Mouse (Mus musculus) heart, embryonic 13.5 days (tissue): ENCODE measurements around the gene Usp8. TPM values are rescaled to one million over a fixed set of nuclear protein-coding genes. Genes with fewer than 3 reads are reported as not detected.

ENCODE experiments used
- ATAC-seq: fragments of 200-750 bp; cut with Nextera tagmentation; 2 replicates; pipeline ENCODE4 v1.8.0; 2017; ENCODE audit warnings: moderate TSS enrichment; ENCODE audit not compliant: insufficient number of reproducible peaks, low FRiP score, low TSS enrichment; ENCODE audit errors: extremely low read depth
- H3K27ac ChIP-seq: fragments of 300-500 bp; sonication (generic); replicated peaks from 2 replicates; pipeline ENCODE4 v1.5.1; 2015; ENCODE audit warnings: moderate library complexity, mild to moderate bottlenecking, inconsistent platforms
- H3K27me3 ChIP-seq: fragments of 300-500 bp; sonication (generic); replicated peaks from 2 replicates; pipeline ENCODE4 v1.6.1; 2015; ENCODE audit warnings: mild to moderate bottlenecking, inconsistent platforms
- H3K36me3 ChIP-seq: fragments of 300-500 bp; sonication (generic); 2 replicates; pipeline ENCODE4 v1.6.1; 2015; ENCODE audit warnings: mild to moderate bottlenecking, inconsistent platforms
- H3K4me1 ChIP-seq: fragments of 300-500 bp; sonication (generic); 2 replicates; pipeline ENCODE4 v1.6.1; 2015; ENCODE audit warnings: inconsistent platforms
- H3K4me2 ChIP-seq: fragments of 300-500 bp; sonication (generic); 2 replicates; pipeline ENCODE4 v1.6.1; 2015; ENCODE audit warnings: inconsistent platforms, mild to moderate bottlenecking, moderate library complexity
- H3K4me3 ChIP-seq: fragments of 300-500 bp; sonication (generic); 2 replicates; pipeline ENCODE4 v1.5.1; 2015; ENCODE audit warnings: moderate library complexity, mild to moderate bottlenecking, inconsistent platforms
- H3K9ac ChIP-seq: fragments of 300-500 bp; sonication (generic); 2 replicates; pipeline ENCODE4 v1.6.1; 2015; ENCODE audit warnings: inconsistent platforms, mild to moderate bottlenecking, moderate library complexity
- H3K9me3 ChIP-seq: fragments of 300-500 bp; sonication (generic); 2 replicates; pipeline ENCODE4 v1.6.1; 2016; ENCODE audit warnings: inconsistent platforms
- WGBS: fragments of 180-500 bp; shearing (Covaris S2); methylation state at CpG from one replicate; pipeline ENCODE4 v1.1.7; 2015; ENCODE audit warnings: mixed read lengths; 5-methylcytosine and 5-hydroxymethylcytosine counted together
- polyA plus RNA-seq: library from polyadenylated mRNA; unstranded; fragments of >200 nt; fragmentation: Nextera tagmentation; extraction: Ambion mirVana; gene quantifications from 2 replicates; pipeline ENCODE4 v1.2.1, GENCODE M21; 2015

Usp8 gene
- polyA plus RNA-seq, 1 experiment from 2014 or later: 26.7 TPM

DNA sequence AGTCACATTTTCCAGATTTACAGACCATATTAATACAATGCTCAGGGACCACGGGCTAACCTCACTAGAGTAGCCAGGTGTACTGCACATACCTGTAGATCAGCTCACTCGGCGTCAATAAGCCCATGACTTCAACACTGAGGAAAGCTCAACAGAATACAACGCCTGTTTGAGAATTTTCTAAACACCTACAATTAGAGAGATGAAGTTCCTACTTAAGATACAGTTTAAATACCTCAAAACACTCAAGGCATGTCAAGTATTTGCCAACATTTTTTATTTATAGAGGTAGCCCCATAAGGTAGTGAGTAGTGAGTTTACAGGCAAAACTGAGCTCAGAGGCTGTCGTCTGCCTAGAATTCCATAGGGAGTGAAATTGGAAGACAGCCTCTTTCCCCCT lies 36.3 kb downstream of the Usp8 start:
- no peaks in the 10 kb centered on the region for H3K27me3 ChIP-seq
- H3K9ac ChIP-seq: no peak overlapping the region
- ATAC-seq: no peak
- no peak overlapping the region for H3K27ac ChIP-seq
- WGBS: 80% methylated on average over 5 of the region's 5 CpGs
- no peaks in the 10 kb centered on the region for H3K4me1 ChIP-seq
- H3K36me3 ChIP-seq: peaks cover 83% of the 10 kb centered on the region
- H3K4me2 ChIP-seq: no peak overlapping the region
- H3K9me3 ChIP-seq: no peaks in the 10 kb centered on the region
- H3K4me3 ChIP-seq: no peak overlapping the region

DNA sequence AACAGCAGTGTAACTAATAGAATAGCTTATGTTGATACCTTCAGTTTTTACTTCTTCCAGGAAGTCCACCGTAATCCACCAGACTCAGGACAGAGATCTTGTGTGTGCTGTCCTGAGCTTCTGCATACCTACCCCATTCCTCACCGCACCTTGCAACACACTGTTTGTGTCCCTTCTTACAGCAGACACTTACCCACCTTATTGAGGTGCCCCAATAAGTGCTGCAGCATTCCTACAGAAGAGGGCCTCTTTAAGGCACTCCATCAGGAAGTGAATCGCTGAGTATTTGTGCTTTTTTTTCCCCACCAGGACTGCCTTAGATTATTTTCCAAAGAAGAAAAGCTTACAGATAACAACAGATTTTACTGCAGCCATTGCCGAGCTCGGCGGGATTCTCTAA lies 48.5 kb downstream of the Usp8 start:
- no peak overlapping the region for H3K9ac ChIP-seq
- H3K9me3 ChIP-seq: no peaks in the 10 kb centered on the region
- no peaks in the 10 kb centered on the region for H3K4me1 ChIP-seq
- no peak overlapping the region for H3K27ac ChIP-seq
- H3K4me3 ChIP-seq: no peak overlapping the region
- peaks cover 94% of the 10 kb centered on the region for H3K36me3 ChIP-seq
- ATAC-seq: no peak
- H3K4me2 ChIP-seq: no peak overlapping the region
- WGBS: 85% methylated on average over 6 of the region's 6 CpGs
- H3K27me3 ChIP-seq: no peaks in the 10 kb centered on the region

DNA sequence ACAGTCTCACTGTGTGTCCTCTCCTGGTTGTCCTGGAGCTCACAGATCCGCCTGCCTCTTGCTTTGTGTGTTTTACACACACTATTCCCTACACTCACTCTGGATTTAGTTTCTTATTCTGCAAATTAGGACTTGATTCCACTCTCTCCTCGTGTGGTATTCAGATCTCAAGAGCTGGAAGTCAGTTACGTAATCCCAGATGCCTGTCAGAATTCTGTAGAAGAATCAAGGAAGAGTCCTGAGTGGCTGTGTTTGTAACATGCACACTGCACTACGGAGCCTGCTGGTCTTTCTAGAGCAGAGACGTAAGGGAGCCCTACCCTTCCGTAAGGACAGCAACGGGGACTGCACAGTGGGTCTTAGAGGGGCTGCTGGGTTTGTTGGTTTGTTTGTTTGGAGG lies 52.2 kb downstream of the Usp8 start:
- H3K4me1 ChIP-seq: no peaks in the 10 kb centered on the region
- H3K36me3 ChIP-seq: peaks cover 100% of the 10 kb centered on the region
- no peak for ATAC-seq
- H3K27ac ChIP-seq: no peak overlapping the region
- no peak overlapping the region for H3K9ac ChIP-seq
- H3K9me3 ChIP-seq: no peaks in the 10 kb centered on the region
- no peaks in the 10 kb centered on the region for H3K27me3 ChIP-seq
- no peak overlapping the region for H3K4me3 ChIP-seq
- 84% methylated on average over 7 of the region's 7 CpGs for WGBS
- H3K4me2 ChIP-seq: no peak overlapping the region

DNA sequence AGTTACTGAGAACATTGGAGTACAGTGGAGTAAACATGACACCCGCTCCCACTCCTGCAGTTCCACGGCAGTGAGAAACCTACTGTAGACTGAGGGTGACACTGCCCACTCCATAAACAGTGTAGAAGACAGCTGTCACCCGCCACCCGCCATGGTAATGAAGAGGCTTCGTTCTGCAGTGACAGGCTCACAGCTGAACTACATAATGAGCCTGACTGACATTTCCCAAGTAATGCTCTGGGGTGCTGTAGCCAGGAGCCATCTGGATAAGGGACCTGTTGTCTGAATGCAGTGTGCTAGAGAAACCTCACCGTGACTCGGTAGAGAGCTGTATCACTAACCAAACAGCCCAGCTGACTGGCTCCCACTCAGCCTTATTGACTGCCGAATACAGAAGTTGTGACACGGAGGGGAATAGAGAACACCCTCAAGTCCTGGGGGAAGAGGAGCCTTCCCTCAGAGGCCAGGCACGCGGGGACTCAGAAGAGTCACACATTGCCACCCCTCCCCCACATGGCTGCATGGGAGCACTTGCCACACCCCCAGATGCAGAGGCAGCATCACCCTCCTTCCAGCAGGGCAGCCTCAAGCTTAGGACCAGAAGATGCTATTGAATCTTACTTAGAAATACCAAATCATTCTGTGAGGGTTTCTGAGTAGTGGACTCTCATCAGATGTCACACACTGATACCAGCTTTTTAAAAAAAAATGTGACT lies 58.9 kb downstream of the Usp8 start:
- no peak overlapping the region for H3K27ac ChIP-seq
- H3K9me3 ChIP-seq: no peaks in the 10 kb centered on the region
- H3K4me1 ChIP-seq: peaks cover 6% of the 10 kb centered on the region
- no peak overlapping the region for H3K9ac ChIP-seq
- H3K4me2 ChIP-seq: peak overlapping the region; percentile 50
- no peak for ATAC-seq
- WGBS: 31% methylated on average over 11 of the region's 11 CpGs
- H3K27me3 ChIP-seq: no peaks in the 10 kb centered on the region
- H3K36me3 ChIP-seq: peaks cover 37% of the 10 kb centered on the region
- H3K4me3 ChIP-seq: no peak overlapping the region

DNA sequence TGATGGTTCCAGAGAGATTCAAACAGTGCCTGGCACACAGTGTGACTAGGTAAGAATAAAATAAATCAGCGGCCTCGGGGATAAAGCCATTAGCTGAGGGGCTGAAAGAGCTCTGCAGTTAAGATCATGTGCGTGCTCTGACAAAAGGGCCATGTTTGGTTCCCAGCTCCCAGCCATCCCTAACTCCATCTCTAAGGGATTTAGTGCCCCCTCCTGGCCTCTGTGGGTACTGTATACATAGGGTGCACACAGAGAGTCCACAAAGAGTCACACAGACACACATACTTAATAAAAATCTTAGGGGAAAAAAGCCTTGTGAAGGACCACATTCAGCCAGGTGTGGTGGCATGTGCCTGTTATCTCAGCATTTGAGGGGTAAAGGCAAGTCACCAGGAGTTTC lies 60.5 kb downstream of the Usp8 start:
- 90% methylated on average over 3 of the region's 3 CpGs for WGBS
- Histone ChIP-seq H3K4me3 (no peak overlapping the region), H3K27me3 (no peaks in the 10 kb centered on the region), H3K9me3 (no peaks in the 10 kb centered on the region), H3K9ac (no peak overlapping the region), H3K36me3 (peaks cover 21% of the 10 kb centered on the region), H3K4me2 (no peak overlapping the region), H3K4me1 (peaks cover 6% of the 10 kb centered on the region), H3K27ac (no peak overlapping the region)
- no peak for ATAC-seq

DNA sequence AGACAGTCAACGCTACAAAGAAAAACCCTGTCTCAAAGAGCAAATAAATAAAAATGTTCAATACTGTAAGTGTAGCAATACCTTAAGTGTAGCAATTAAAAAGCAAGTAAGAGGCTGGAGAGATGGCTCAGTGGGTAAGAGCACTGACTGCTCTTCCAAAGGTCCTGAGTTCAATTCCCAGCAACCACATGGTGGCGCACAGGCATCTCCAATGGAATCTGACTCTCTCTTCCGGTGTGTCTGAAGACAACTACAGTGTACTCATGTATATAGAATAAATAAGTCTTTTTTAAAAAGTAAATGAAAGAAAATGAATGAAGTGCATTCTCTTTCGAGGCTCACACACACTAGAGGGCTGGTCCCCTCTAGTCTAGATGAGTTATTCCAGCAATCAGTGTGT lies 61.1 kb downstream of the Usp8 start:
- Histone ChIP-seq H3K4me3 (no peak overlapping the region), H3K4me1 (peaks cover 6% of the 10 kb centered on the region), H3K27me3 (no peaks in the 10 kb centered on the region), H3K9ac (no peak overlapping the region), H3K9me3 (no peaks in the 10 kb centered on the region), H3K4me2 (no peak overlapping the region), H3K27ac (no peak overlapping the region), H3K36me3 (peaks cover 15% of the 10 kb centered on the region)
- WGBS: 68% methylated on average over 4 of the region's 4 CpGs
- no peak for ATAC-seq

DNA sequence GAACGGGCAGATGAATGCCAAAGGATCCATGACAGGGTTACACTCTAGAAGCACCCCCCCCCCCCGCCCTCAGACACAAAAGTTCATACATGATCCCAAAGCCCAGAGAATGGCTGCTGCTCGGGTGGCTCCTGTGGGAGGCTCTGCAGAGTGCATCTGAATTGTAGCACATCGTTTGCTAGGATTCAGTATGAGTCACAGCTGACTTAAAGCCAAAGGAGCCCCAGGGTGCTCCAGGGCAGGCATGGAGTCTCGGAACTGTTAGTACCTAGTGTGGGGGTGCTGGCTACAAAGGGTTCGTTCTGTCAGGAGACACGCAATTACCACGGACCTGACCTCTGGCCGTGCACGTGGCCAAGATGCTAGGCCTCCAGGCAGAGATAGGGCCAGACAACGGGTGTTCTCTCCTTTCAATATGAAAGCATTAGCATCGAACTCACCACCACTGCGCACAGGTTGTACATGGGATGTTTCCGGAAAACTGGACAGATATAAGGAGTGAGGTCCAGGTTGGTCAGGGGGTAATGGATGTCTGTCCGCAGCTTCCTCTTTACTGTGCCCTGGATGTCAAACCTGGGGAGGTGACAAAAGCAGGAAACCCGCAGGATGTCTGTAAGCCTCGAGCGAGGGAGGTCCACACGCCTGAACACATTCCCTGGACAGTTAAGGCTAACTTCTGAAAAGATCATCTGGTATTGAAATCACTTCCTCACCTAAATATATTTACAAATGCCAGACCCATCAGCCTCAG lies 62.5 kb downstream of the Usp8 start:
- H3K9me3 ChIP-seq: no peaks in the 10 kb centered on the region
- no peak overlapping the region for H3K4me2 ChIP-seq
- H3K4me1 ChIP-seq: peaks cover 6% of the 10 kb centered on the region
- WGBS: 60% methylated on average over 19 of the region's 19 CpGs
- H3K36me3 ChIP-seq: peaks cover 1% of the 10 kb centered on the region; the same call in 1 of the 2 replicates
- H3K4me3 ChIP-seq: no peak overlapping the region
- ATAC-seq: no peak
- no peaks in the 10 kb centered on the region for H3K27me3 ChIP-seq
- H3K27ac ChIP-seq: no peak overlapping the region
- no peak overlapping the region for H3K9ac ChIP-seq

DNA sequence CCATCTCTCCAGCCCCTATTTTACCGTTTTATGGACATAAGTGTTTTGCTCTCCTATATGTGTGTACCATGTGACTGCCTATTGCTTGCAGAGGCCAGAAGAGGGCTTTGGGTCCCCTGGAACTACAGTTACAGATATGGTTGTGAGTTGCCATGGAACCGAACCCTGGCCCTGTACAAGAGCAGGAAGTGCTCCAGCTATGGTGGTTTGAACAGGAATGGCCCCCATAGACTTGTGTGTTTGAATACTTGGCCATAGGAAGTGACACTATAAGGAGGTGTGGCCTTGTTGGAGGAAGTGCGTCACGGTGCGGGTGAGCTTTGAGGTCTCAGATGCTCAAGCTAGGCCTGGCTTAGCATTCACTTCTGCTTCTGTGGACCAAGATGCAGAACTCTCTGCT lies 65.1 kb downstream of the Usp8 start:
- ATAC-seq: no peak
- Histone ChIP-seq H3K4me1 (no peaks in the 10 kb centered on the region), H3K9ac (no peak overlapping the region), H3K4me2 (no peak overlapping the region), H3K36me3 (no peaks in the 10 kb centered on the region), H3K4me3 (no peak overlapping the region), H3K27me3 (no peaks in the 10 kb centered on the region), H3K27ac (no peak overlapping the region), H3K9me3 (no peaks in the 10 kb centered on the region)
- WGBS: 86% methylated on average over 5 of the region's 5 CpGs

DNA sequence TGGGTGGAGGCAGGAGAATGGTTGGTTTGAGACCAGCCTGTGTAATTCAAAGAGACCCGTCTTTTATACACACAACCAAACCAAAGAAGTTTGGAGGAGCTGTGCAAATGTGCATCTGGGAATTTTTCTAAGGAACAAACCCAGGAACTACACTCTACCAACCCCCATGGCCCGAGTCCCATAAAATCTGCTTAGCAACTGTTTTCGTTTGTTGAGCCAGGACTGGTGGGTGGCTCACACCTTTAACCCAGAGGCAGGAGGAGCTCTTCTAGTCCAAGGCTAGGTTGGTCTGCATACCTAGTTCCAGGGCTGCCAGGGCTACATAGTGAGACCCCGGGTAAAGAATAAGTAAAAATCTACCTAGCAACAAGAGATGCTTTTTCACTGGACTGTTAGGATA lies 68.8 kb downstream of the Usp8 start:
- no peaks in the 10 kb centered on the region for H3K9me3 ChIP-seq

DNA sequence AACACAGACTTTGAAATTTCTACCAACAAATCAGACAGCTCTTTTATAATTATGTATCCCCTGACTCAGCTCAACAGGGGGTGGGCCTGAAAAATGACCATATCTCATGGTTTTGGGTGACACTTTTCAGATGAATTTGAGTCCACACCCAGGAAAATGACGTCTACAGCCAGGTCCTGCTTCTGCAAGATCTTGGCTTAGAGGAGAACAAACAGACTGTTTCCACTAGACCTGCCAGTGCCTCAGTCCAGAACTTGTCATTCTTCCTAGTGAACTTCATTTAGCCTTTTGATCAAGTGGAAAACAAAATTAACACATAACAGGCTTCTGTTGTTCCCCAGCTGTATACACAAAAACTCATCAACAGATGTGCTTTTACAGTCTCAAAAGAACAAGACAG lies 69.3 kb downstream of the Usp8 start:
- Histone ChIP-seq H3K4me1 (no peaks in the 10 kb centered on the region), H3K27me3 (no peaks in the 10 kb centered on the region), H3K27ac (no peak overlapping the region), H3K36me3 (no peaks in the 10 kb centered on the region), H3K9me3 (no peaks in the 10 kb centered on the region), H3K9ac (no peak overlapping the region), H3K4me2 (no peak overlapping the region), H3K4me3 (no peak overlapping the region)
- no peak for ATAC-seq
- WGBS: 36% methylated on average over 1 of the region's 1 CpGs

More for the DNA sequence above, 68.8 kb downstream of the Usp8 start:
- H3K27ac ChIP-seq: no peak overlapping the region
- H3K4me3 ChIP-seq: no peak overlapping the region
- H3K4me1 ChIP-seq: no peaks in the 10 kb centered on the region
- no peaks in the 10 kb centered on the region for H3K27me3 ChIP-seq
- ATAC-seq: no peak
- no peaks in the 10 kb centered on the region for H3K36me3 ChIP-seq
- H3K9ac ChIP-seq: no peak overlapping the region
- 60% methylated on average over 4 of the region's 4 CpGs for WGBS
- H3K4me2 ChIP-seq: no peak overlapping the region

DNA sequence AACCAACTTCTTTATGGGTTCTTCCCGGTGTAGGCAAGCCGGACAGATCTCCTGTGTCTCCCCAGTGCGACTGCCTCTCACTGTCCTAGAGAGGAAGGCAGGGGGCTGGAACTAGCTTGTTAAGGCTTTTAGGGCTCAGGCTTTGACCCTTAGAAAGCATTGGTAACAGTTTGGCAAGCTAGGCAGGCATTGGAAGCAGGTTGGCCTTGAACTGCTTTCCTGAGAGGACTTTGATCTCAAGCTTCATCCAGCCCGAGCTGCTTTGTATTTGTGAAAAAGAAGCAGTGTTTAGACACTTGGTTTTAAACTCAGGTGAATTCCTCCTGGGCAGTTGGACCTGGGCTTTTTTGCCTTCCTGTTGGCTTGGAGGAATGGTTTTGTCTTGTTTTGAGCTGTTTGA lies 71.7 kb downstream of the Usp8 start:
- Histone ChIP-seq H3K4me1 (no peaks in the 10 kb centered on the region), H3K4me3 (no peak overlapping the region), H3K9ac (no peak overlapping the region), H3K9me3 (no peaks in the 10 kb centered on the region), H3K4me2 (no peak overlapping the region), H3K27me3 (no peaks in the 10 kb centered on the region), H3K36me3 (no peaks in the 10 kb centered on the region), H3K27ac (no peak overlapping the region)
- 68% methylated on average over 4 of the region's 4 CpGs for WGBS
- no peak for ATAC-seq

DNA sequence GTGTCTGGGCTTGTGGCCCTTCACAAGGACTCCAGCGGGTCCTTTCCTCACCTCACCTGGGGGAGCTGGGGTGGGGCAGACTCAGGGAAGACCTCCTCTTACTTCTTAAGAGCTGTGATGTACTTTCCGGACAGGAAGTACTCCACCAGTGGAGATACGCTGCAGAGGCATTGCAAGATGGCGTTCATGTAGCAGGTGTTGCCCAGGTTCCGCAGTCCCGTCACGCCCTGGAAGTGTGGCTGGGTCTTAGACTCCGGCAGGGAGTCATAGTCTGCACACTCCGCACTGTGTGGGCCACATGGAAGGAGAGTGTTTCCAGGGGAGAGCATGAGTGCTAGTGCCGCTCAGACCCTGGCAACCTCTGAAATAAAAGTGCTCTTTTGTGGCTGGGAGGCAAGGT lies 73.2 kb downstream of the Usp8 start:
- Histone ChIP-seq H3K4me2 (no peak overlapping the region), H3K36me3 (no peaks in the 10 kb centered on the region), H3K9ac (no peak overlapping the region), H3K9me3 (no peaks in the 10 kb centered on the region), H3K27ac (no peak overlapping the region), H3K4me1 (no peaks in the 10 kb centered on the region), H3K27me3 (no peaks in the 10 kb centered on the region), H3K4me3 (no peak overlapping the region)
- ATAC-seq: no peak; the same call in 1 of the 2 replicates
- WGBS: 82% methylated on average over 10 of the region's 10 CpGs
